Mouse (Mus musculus) heart, postnatal 0 days (tissue): ENCODE measurements around the gene Tk1.

Source experiments
- CTCF ChIP-seq: IDR thresholded peaks from 2 replicates; pipeline ENCODE4 v1.5.1; 2016; ENCODE audit warnings: antibody characterized with exemption, control low read depth, low read depth
- EP300 ChIP-seq: IDR thresholded peaks from 2 replicates; pipeline ENCODE4 v1.6.1; 2016; ENCODE audit warnings: antibody characterized with exemption, low read depth

DNA sequence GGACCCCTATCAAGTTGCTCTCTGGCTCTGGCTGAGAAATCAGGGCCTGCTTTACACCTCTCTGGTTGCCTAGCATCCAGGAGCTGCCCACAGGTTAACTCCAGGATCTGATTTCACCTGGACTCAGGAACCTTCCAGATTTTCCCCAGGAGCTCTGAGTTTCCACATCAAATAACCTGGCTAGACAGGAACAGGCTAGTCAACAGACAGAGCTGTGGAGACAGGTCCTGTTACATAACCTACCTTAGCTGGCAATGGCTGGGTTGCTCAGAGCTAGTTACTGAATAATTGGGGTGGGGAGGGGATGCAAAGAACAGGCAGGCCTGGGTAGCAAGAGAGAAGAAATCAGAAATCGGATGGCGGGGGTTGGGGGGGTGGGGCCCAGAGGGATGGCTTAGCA lies 19.1 kb upstream of the Tk1 start:
- TF ChIP-seq EP300 (no peak), CTCF (no peak)
